In the genomic region with DNA sequence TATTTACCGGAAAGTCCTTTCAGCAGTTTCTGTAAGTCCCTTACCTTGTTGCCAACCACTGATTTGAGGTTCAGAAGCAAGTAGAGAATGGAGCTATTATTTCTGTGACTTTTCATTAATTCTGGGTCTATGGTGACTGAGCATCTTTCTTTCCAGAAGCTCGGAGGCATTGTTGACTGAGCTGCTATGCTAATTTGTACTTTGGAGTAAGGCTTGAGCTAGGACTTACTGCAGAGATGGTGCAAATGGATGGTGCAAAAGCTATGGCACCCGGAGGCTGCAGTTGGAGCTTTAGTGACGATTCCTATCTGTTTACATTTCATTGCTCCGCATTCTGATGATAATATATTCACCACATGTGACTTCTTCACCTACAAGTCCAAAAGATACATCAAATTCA, we compare ENCODE assay signal across 18 mouse cellular contexts.
DNase-seq lines count a peak whose midpoint lies in the region; ATAC-seq and TF ChIP-seq lines count a peak whose summit lies in the region.
"Had no signal": no experiment of that assay in that cellular context is flagged by ENCODE, and none has a peak within 500 bp of the region (broad histone marks: within the 10 kb centered on the region; RNA-seq: fewer than 3 reads in every experiment).

No protein-coding gene starts in this region.

- no peak overlapping the region for H3K27ac ChIP-seq in hindbrain, embryonic 11.5 days (ENCODE audit: low read depth, low read length)
- H3K27ac ChIP-seq in hindbrain, embryonic 10.5 days = no peak overlapping the region
- peak overlapping the region; percentile 58 for H3K27ac ChIP-seq in forebrain, embryonic 16.5 days (ENCODE audit: low read length)
- H3K27ac ChIP-seq in midbrain, embryonic 15.5 days = peak overlapping the region; percentile 62
- no peak overlapping the region for H3K27ac ChIP-seq in stomach, postnatal 0 days (replicated peaks)
- H3K27ac ChIP-seq: embryonic facial prominence, embryonic 13.5 days had no signal

- H3K27me3 ChIP-seq in hindbrain, embryonic 11.5 days (ENCODE audit: control insufficient read depth, insufficient read depth, low read length) = no peaks in the 10 kb centered on the region
- no peaks in the 10 kb centered on the region for H3K27me3 ChIP-seq in hindbrain, embryonic 10.5 days (ENCODE audit: insufficient read depth, poor library complexity, severe bottlenecking)
- H3K27me3 ChIP-seq in forebrain, embryonic 16.5 days (replicated peaks; ENCODE audit: control insufficient read depth, insufficient read depth, low read length) = no peaks in the 10 kb centered on the region
- no peaks in the 10 kb centered on the region for H3K27me3 ChIP-seq in midbrain, embryonic 15.5 days (replicated peaks)
- no peaks in the 10 kb centered on the region for H3K27me3 ChIP-seq in stomach, postnatal 0 days (ENCODE audit: control insufficient read depth, insufficient read depth, low read length)
- H3K27me3 ChIP-seq: embryonic facial prominence, embryonic 13.5 days; Patski had no signal

- no peak overlapping the region for H3K4me2 ChIP-seq in hindbrain, embryonic 11.5 days (replicated peaks; ENCODE audit: low read depth, low read length)
- H3K4me2 ChIP-seq in forebrain, embryonic 16.5 days (ENCODE audit: low read length) = no peak overlapping the region; the same call in 1 of the 2 replicates
- H3K4me2 ChIP-seq in midbrain, embryonic 15.5 days = peak overlapping the region; percentile 29; the same call in 1 of the 2 replicates
- no peak overlapping the region for H3K4me2 ChIP-seq in stomach, postnatal 0 days (replicated peaks; ENCODE audit: low read depth)
- H3K4me2 ChIP-seq: embryonic facial prominence, embryonic 13.5 days; heart, embryonic 11.5 days had no signal

- 56% methylated on average over 5 of the region's 5 CpGs for WGBS in hindbrain, embryonic 11.5 days
- WGBS in hindbrain, embryonic 10.5 days = 76% methylated on average over 5 of the region's 5 CpGs
- WGBS in forebrain, embryonic 16.5 days = 40% methylated on average over 5 of the region's 5 CpGs
- WGBS in midbrain, embryonic 15.5 days = 48% methylated on average over 5 of the region's 5 CpGs
- 79% methylated on average over 5 of the region's 5 CpGs for WGBS in stomach, postnatal 0 days

- no peak for TF ChIP-seq EP300 in stomach, postnatal 0 days (optimal IDR thresholded peaks at IDR 0.05)

- no peaks in the 10 kb centered on the region for H3K36me3 ChIP-seq in hindbrain, embryonic 11.5 days (ENCODE audit: control insufficient read depth, insufficient read depth, low read length)
- no peaks in the 10 kb centered on the region for H3K36me3 ChIP-seq in hindbrain, embryonic 10.5 days
- no peaks in the 10 kb centered on the region for H3K36me3 ChIP-seq in forebrain, embryonic 16.5 days (ENCODE audit: control insufficient read depth, insufficient read depth)
- H3K36me3 ChIP-seq in midbrain, embryonic 15.5 days (replicated peaks) = no peaks in the 10 kb centered on the region
- no peaks in the 10 kb centered on the region for H3K36me3 ChIP-seq in stomach, postnatal 0 days (ENCODE audit: control insufficient read depth, insufficient read depth, low read length)
- H3K36me3 ChIP-seq: embryonic facial prominence, embryonic 13.5 days had no signal

- H3K4me3 ChIP-seq in hindbrain, embryonic 11.5 days (ENCODE audit: low read depth, low read length) = no peak overlapping the region
- no peak overlapping the region for H3K4me3 ChIP-seq in hindbrain, embryonic 10.5 days
- H3K4me3 ChIP-seq in forebrain, embryonic 16.5 days (replicated peaks; ENCODE audit: low read length) = no peak overlapping the region
- H3K4me3 ChIP-seq in midbrain, embryonic 15.5 days = no peak overlapping the region
- H3K4me3 ChIP-seq in stomach, postnatal 0 days (ENCODE audit: low read depth, low read length) = no peak overlapping the region
- H3K4me3 ChIP-seq: embryonic facial prominence, embryonic 13.5 days had no signal

- no peak for TF ChIP-seq CTCF in stomach, postnatal 0 days (IDR thresholded peaks at IDR 0.05; ENCODE audit: low read depth)

- no peak for DNase-seq in hindbrain, embryonic 11.5 days (ENCODE audit: low spot score)
- no peak for DNase-seq in hindbrain, embryonic 10.5 days (ENCODE audit: low spot score)
- DNase-seq in brain, adult 2 months (ENCODE audit: low read depth, low spot score) = peak; percentile 50
- no peak for DNase-seq in heart, adult 18-20 months
- no peak for DNase-seq in stomach, postnatal 0 days (ENCODE audit: low spot score)
- DNase-seq in kidney, adult 18-20 months = no peak
- DNase-seq: adrenal gland, postnatal 36 days; B cell, adult 2 months; gastrocnemius, postnatal 25 days; kidney, postnatal 25 days; lung, postnatal 14 days; spleen, adult 18-20 months had no signal

- H3K9me3 ChIP-seq in hindbrain, embryonic 11.5 days (ENCODE audit: control insufficient read depth, low read length) = no peaks in the 10 kb centered on the region
- H3K9me3 ChIP-seq in hindbrain, embryonic 10.5 days = no peaks in the 10 kb centered on the region
- H3K9me3 ChIP-seq in forebrain, embryonic 16.5 days (ENCODE audit: control insufficient read depth, low read length) = no peaks in the 10 kb centered on the region
- H3K9me3 ChIP-seq in midbrain, embryonic 15.5 days = no peaks in the 10 kb centered on the region
- no peaks in the 10 kb centered on the region for H3K9me3 ChIP-seq in stomach, postnatal 0 days (ENCODE audit: control insufficient read depth, low read length)
- H3K9me3 ChIP-seq: embryonic facial prominence, embryonic 13.5 days had no signal

- ATAC-seq in hindbrain, embryonic 11.5 days (ENCODE audit: low FRiP score) = peak; percentile 56
- ATAC-seq in forebrain, embryonic 16.5 days = no peak
- no peak; the same call in 1 of the 2 replicates for ATAC-seq in midbrain, embryonic 15.5 days (replicated peaks)
- no peak for ATAC-seq in stomach, postnatal 0 days (ENCODE audit: low FRiP score, low TSS enrichment)
- ATAC-seq: intestine, postnatal 0 days; Patski had no signal

- H3K9ac ChIP-seq in hindbrain, embryonic 11.5 days (ENCODE audit: low read depth, low read length) = no peak overlapping the region
- no peak overlapping the region for H3K9ac ChIP-seq in forebrain, embryonic 16.5 days (replicated peaks; ENCODE audit: low read depth, low read length)
- H3K9ac ChIP-seq in midbrain, embryonic 15.5 days = no peak overlapping the region
- no peak overlapping the region for H3K9ac ChIP-seq in stomach, postnatal 0 days (ENCODE audit: low read length)
- H3K9ac ChIP-seq: embryonic facial prominence, embryonic 13.5 days had no signal

- no peaks in the 10 kb centered on the region for H3K4me1 ChIP-seq in hindbrain, embryonic 11.5 days (replicated peaks; ENCODE audit: control insufficient read depth, insufficient read depth, low read length)
- peaks cover 24% of the 10 kb centered on the region for H3K4me1 ChIP-seq in hindbrain, embryonic 10.5 days (replicated peaks)
- peaks cover 18% of the 10 kb centered on the region for H3K4me1 ChIP-seq in forebrain, embryonic 16.5 days (replicated peaks; ENCODE audit: control insufficient read depth, insufficient read depth, low read length)
- peaks cover 22% of the 10 kb centered on the region for H3K4me1 ChIP-seq in midbrain, embryonic 15.5 days
- no peaks in the 10 kb centered on the region for H3K4me1 ChIP-seq in stomach, postnatal 0 days (replicated peaks; ENCODE audit: control insufficient read depth, insufficient read depth)

Comparison
In these comparisons a context has a peak if more than half of its experiments do, and no peak if none do; other contexts are left out.
1. H3K27ac ChIP-seq: peak in forebrain, embryonic 16.5 days (single experiment) and midbrain, embryonic 15.5 days (single experiment); none in hindbrain, embryonic 11.5 days (single experiment), hindbrain, embryonic 10.5 days (single experiment) and stomach, postnatal 0 days (single experiment).